Mouse (Mus musculus) neural tube, embryonic 15.5 days (tissue): ENCODE results near the gene Ston1. TPM values are rescaled to one million over a fixed set of nuclear protein-coding genes. Genes with fewer than 3 reads are reported as not detected.
A peak's percentile ranks its signal among the peaks of the same experiment; 100 is the strongest.

Source experiments
- ATAC-seq: fragments of 200-750 bp; cut with Nextera tagmentation; 2 replicates; pipeline ENCODE4 v1.8.0; 2017; ENCODE audit warnings: mild to moderate bottlenecking, moderate TSS enrichment, moderate library complexity; ENCODE audit not compliant: low FRiP score
- H3K27ac ChIP-seq: fragments of 300-500 bp; sonication (generic); replicated peaks from 2 replicates; pipeline ENCODE4 v1.5.1; 2015; ENCODE audit warnings: mild to moderate bottlenecking, inconsistent platforms
- H3K27me3 ChIP-seq: fragments of 300-500 bp; sonication (generic); replicated peaks from 2 replicates; pipeline ENCODE4 v1.6.1; 2015; ENCODE audit warnings: inconsistent platforms
- H3K36me3 ChIP-seq: fragments of 300-500 bp; sonication (generic); 2 replicates; pipeline ENCODE4 v1.6.1; 2015; ENCODE audit warnings: inconsistent platforms
- H3K4me1 ChIP-seq: fragments of 300-500 bp; sonication (generic); 2 replicates; pipeline ENCODE4 v1.6.1; 2015; ENCODE audit warnings: inconsistent platforms
- H3K4me2 ChIP-seq: fragments of 300-500 bp; sonication (generic); 2 replicates; pipeline ENCODE4 v1.6.1; 2015; ENCODE audit warnings: inconsistent platforms, mild to moderate bottlenecking, moderate library complexity
- H3K4me3 ChIP-seq: fragments of 300-500 bp; sonication (generic); replicated peaks from 2 replicates; pipeline ENCODE4 v1.5.1; 2015; ENCODE audit warnings: mild to moderate bottlenecking, inconsistent platforms
- H3K9ac ChIP-seq: fragments of 300-500 bp; sonication (generic); replicated peaks from 2 replicates; pipeline ENCODE4 v1.6.1; 2015; ENCODE audit warnings: mild to moderate bottlenecking, inconsistent platforms
- H3K9me3 ChIP-seq: fragments of 300-500 bp; sonication (generic); replicated peaks from 2 replicates; pipeline ENCODE4 v1.6.1; 2016; ENCODE audit warnings: inconsistent platforms
- WGBS: fragments of 180-500 bp; shearing (Covaris S2); methylation state at CpG from one replicate; pipeline ENCODE4 v1.1.7; 2015; ENCODE audit warnings: mixed read lengths; 5-methylcytosine and 5-hydroxymethylcytosine counted together
- polyA plus RNA-seq: library from polyadenylated mRNA; unstranded; fragments of >200 nt; fragmentation: Nextera tagmentation; extraction: Ambion mirVana; gene quantifications from 2 replicates; pipeline ENCODE4 v1.2.1, GENCODE M21; 2015

Ston1 gene
- polyA plus RNA-seq, 1 experiment from 2014 or later = 1.0 TPM

GRCm38 (mm10) chr17:88647149-88647548 is 49.7 kb downstream of the Ston1 start:
- no peak overlapping the region for H3K27ac ChIP-seq

GRCm38 (mm10) chr17:88652010-88652409 is 54.5 kb downstream of the Ston1 start:
- Histone ChIP-seq H3K27ac (no peak overlapping the region), H3K4me3 (no peak overlapping the region), H3K4me2 (0 out of 2 replicates have a peak overlapping the region, but pooled peaks have one; percentile 6), H3K9me3 (no peaks in the 10 kb centered on the region), H3K36me3 (no peaks in the 10 kb centered on the region), H3K9ac (no peak overlapping the region), H3K4me1 (peaks cover 7% of the 10 kb centered on the region), H3K27me3 (no peaks in the 10 kb centered on the region)
- WGBS = 7% methylated on average over 9 of the region's 9 CpGs
- ATAC-seq = peak; percentile 46; the same call in 1 of the 2 replicates

More at GRCm38 (mm10) chr17:88647149-88647548, 49.7 kb downstream of the Ston1 start:
- Histone ChIP-seq H3K27me3 (no peaks in the 10 kb centered on the region), H3K4me1 (no peaks in the 10 kb centered on the region), H3K4me3 (no peak overlapping the region), H3K36me3 (no peaks in the 10 kb centered on the region), H3K4me2 (no peak overlapping the region), H3K9ac (no peak overlapping the region), H3K9me3 (no peaks in the 10 kb centered on the region)
- ATAC-seq = no peak
- WGBS = 91% methylated on average over 3 of the region's 3 CpGs

GRCm38 (mm10) chr17:88652702-88653374 is 55.4 kb downstream of the Ston1 start:
- 18% methylated on average over 21 of the region's 21 CpGs for WGBS
- Histone ChIP-seq H3K4me3 (0 out of 2 replicates have a peak overlapping the region, but pooled peaks have one; percentile 11), H3K36me3 (no peaks in the 10 kb centered on the region), H3K27ac (no peak overlapping the region), H3K27me3 (no peaks in the 10 kb centered on the region), H3K4me1 (peaks cover 7% of the 10 kb centered on the region), H3K9me3 (no peaks in the 10 kb centered on the region), H3K4me2 (peak overlapping the region; percentile 49), H3K9ac (0 out of 2 replicates have a peak overlapping the region, but pooled peaks have one; percentile 6)
- ATAC-seq = peak; percentile 86

- 83% methylated on average over 4 of the region's 4 CpGs for WGBS
- H3K9me3 ChIP-seq = no peaks in the 10 kb centered on the region
- H3K4me2 ChIP-seq = peak overlapping the region; percentile 49
- no peaks in the 10 kb centered on the region for H3K36me3 ChIP-seq
- no peaks in the 10 kb centered on the region for H3K27me3 ChIP-seq
- no peak overlapping the region for H3K9ac ChIP-seq
- no peak overlapping the region for H3K4me3 ChIP-seq
- H3K27ac ChIP-seq = no peak overlapping the region
- no peak for ATAC-seq
- peaks cover 7% of the 10 kb centered on the region for H3K4me1 ChIP-seq
Observed at GRCm38 (mm10) chr17:88653375-88653769, 55.9 kb downstream of the Ston1 start.

GRCm38 (mm10) chr17:88658510-88658909 is 61.0 kb downstream of the Ston1 start:
- Histone ChIP-seq H3K4me3 (no peak overlapping the region), H3K9ac (no peak overlapping the region), H3K9me3 (no peaks in the 10 kb centered on the region), H3K36me3 (no peaks in the 10 kb centered on the region), H3K27me3 (no peaks in the 10 kb centered on the region), H3K4me1 (no peaks in the 10 kb centered on the region), H3K4me2 (no peak overlapping the region), H3K27ac (no peak overlapping the region)
- no peak for ATAC-seq
- 76% methylated on average over 6 of the region's 6 CpGs for WGBS

- Histone ChIP-seq H3K4me3 (no peak overlapping the region), H3K9ac (no peak overlapping the region), H3K9me3 (no peaks in the 10 kb centered on the region), H3K4me1 (peaks cover 4% of the 10 kb centered on the region; the same call in 1 of the 2 replicates), H3K4me2 (no peak overlapping the region), H3K27me3 (no peaks in the 10 kb centered on the region), H3K27ac (no peak overlapping the region), H3K36me3 (no peaks in the 10 kb centered on the region)
- no peak for ATAC-seq
- 54% methylated on average over 2 of the region's 2 CpGs for WGBS
Observed at GRCm38 (mm10) chr17:88666076-88666475, 68.6 kb downstream of the Ston1 start.

GRCm38 (mm10) chr17:88668452-88668851 is 71.0 kb downstream of the Ston1 start, which contains the start of gene Gtf2a1l:
Gene Gtf2a1l, plus strand, starts transcription at chr17:88668660.
- Histone ChIP-seq H3K4me1 (peaks cover 4% of the 10 kb centered on the region; the same call in 1 of the 2 replicates), H3K36me3 (no peaks in the 10 kb centered on the region), H3K27ac (no peak within 1 kb of the TSS), H3K4me3 (no peak within 1 kb of the TSS), H3K27me3 (no peaks in the 10 kb centered on the region), H3K4me2 (peak within 1 kb of the TSS; percentile 42), H3K9ac (no peak within 1 kb of the TSS), H3K9me3 (no peaks in the 10 kb centered on the region)
- 31% methylated on average over 21 of the region's 21 CpGs for WGBS
- ATAC-seq = peak; percentile 45; the same call in 1 of the 2 replicates

- Histone ChIP-seq H3K27ac (no peak overlapping the region), H3K4me3 (no peak overlapping the region), H3K9me3 (no peaks in the 10 kb centered on the region), H3K9ac (no peak overlapping the region), H3K27me3 (no peaks in the 10 kb centered on the region), H3K36me3 (no peaks in the 10 kb centered on the region), H3K4me2 (no peak overlapping the region), H3K4me1 (peaks cover 4% of the 10 kb centered on the region; the same call in 1 of the 2 replicates)
- 30% methylated on average over 2 of the region's 2 CpGs for WGBS
- ATAC-seq = peak; percentile 46
Observed at GRCm38 (mm10) chr17:88669921-88670320, 72.4 kb downstream of the Ston1 start.

- Histone ChIP-seq H3K4me2 (no peak overlapping the region), H3K9me3 (no peaks in the 10 kb centered on the region), H3K4me3 (no peak overlapping the region), H3K9ac (no peak overlapping the region), H3K27me3 (no peaks in the 10 kb centered on the region), H3K27ac (no peak overlapping the region), H3K36me3 (no peaks in the 10 kb centered on the region), H3K4me1 (peaks cover 4% of the 10 kb centered on the region; the same call in 1 of the 2 replicates)
- 68% methylated on average over 4 of the region's 4 CpGs for WGBS
- no peak for ATAC-seq
Observed at GRCm38 (mm10) chr17:88670800-88671199, 73.3 kb downstream of the Ston1 start.

- no peak overlapping the region for H3K4me3 ChIP-seq
- no peak overlapping the region for H3K4me2 ChIP-seq
- H3K9ac ChIP-seq = no peak overlapping the region; the same call in 1 of the 2 replicates
- no peak overlapping the region for H3K27ac ChIP-seq
- H3K4me1 ChIP-seq = no peaks in the 10 kb centered on the region
- ATAC-seq = no peak
- WGBS = 89% methylated on average over 23 of the region's 23 CpGs
- no peaks in the 10 kb centered on the region for H3K9me3 ChIP-seq
- no peaks in the 10 kb centered on the region for H3K36me3 ChIP-seq
- no peaks in the 10 kb centered on the region for H3K27me3 ChIP-seq
Observed at GRCm38 (mm10) chr17:88675310-88676309, 78.1 kb downstream of the Ston1 start.

- no peaks in the 10 kb centered on the region for H3K36me3 ChIP-seq
- WGBS = 63% methylated on average over 11 of the region's 11 CpGs
- H3K4me2 ChIP-seq = no peak overlapping the region
Observed at GRCm38 (mm10) chr17:88688226-88688625, 90.7 kb downstream of the Ston1 start.

More at GRCm38 (mm10) chr17:88688226-88688625, 90.7 kb downstream of the Ston1 start:
- H3K4me3 ChIP-seq = no peak overlapping the region
- no peaks in the 10 kb centered on the region for H3K4me1 ChIP-seq
- H3K27ac ChIP-seq = no peak overlapping the region
- no peak overlapping the region for H3K9ac ChIP-seq
- H3K27me3 ChIP-seq = no peaks in the 10 kb centered on the region
- no peaks in the 10 kb centered on the region for H3K9me3 ChIP-seq
- no peak for ATAC-seq
